Mouse (Mus musculus) E14TG2a.4 (cell line): Measurements from ENCODE around the gene Cspg5.

ENCODE experiments used
- CTCF ChIP-seq: conservative IDR thresholded peaks from 2 replicates; pipeline ENCODE4 v1.5.1; 2014; ENCODE audit warnings: low read length
- POU5F1 ChIP-seq: IDR thresholded peaks from 2 replicates; pipeline ENCODE4 v1.6.1; 2014; ENCODE audit warnings: low read length, borderline replicate concordance

DNA sequence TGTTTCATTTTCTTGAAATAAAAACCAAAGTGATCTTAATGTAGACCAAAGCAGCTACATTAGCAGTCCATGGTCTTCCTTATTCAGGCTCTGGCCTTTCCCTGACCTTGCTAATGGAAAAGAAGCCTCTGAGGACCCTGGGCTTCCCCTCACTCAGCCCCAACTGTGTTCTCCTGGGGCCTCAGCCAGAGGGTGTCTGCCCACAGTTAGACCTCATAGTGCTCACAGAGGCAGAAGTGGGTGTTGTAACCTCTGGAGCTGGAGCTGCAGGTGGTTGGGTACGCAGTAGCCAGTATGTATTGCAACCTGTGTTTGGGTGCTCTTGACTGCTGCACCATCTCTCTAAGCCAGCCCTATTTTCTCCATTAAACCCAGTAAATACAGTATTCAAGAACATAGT is 14.5 kb upstream of the Cspg5 start:
- TF ChIP-seq CTCF (no peak), POU5F1 (no peak)
